Mouse (Mus musculus): ENCODE results near the gene Gm20388. TPM values are rescaled to one million over a fixed set of nuclear protein-coding genes. Genes with fewer than 3 reads are reported as not detected.
A peak's percentile ranks its signal among the peaks of the same experiment; 100 is the strongest.

Gm20388 gene
- polyA plus RNA-seq, 2 experiments, result 8.5 TPM; not detected in 1

DNA sequence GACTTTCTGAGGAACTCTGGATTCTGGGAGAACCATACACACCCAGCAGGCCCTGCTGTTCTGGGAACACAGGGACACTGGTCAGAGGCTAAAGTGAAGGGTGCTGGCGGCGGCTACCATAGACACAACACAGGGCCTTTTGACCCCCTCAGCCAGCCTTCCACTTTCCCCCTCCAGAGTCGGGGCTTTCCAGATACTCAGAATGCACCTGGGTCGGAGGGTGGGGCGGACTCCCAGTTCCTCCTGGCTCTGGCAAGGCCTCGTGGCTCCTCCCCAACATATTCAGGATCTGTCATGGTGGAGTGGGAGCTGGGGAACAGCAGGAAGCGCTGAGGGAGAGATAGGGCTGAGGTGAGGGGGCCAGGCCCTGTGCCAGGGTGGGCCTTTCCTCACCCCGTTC is 2781.5 kb downstream of the Gm20388 start:
- H3K27me3 ChIP-seq (ENCODE audit: control insufficient read depth, insufficient read depth, low read length), result no peaks in the 10 kb centered on the region
- H3K9me3 ChIP-seq (ENCODE audit: control insufficient read depth, low read length), result no peaks in the 10 kb centered on the region
- peaks cover 38 to 75% of the 10 kb centered on the region in 2 experiments for H3K4me1 ChIP-seq (replicated peaks; ENCODE audit: control insufficient read depth in 2 of 2, insufficient read depth in 2 of 2, low read length in 1 of 2)
- no peak overlapping the region for H3K9ac ChIP-seq (replicated peaks)
- no peak for ATAC-seq (ENCODE audit: insufficient read depth)
- H3K36me3 ChIP-seq (replicated peaks; ENCODE audit: control insufficient read depth, insufficient read depth, low read depth), result no peaks in the 10 kb centered on the region; the same call in 1 of the 2 replicates
- no peak overlapping the region for H3K4me2 ChIP-seq (ENCODE audit: low read depth)
- no peak for TF ChIP-seq CTCF (IDR thresholded peaks at IDR 0.05; ENCODE audit: low read depth)
- no peak for TF ChIP-seq EP300 (IDR thresholded peaks at IDR 0.05; ENCODE audit: low read depth)
- no peak overlapping the region for H3K4me3 ChIP-seq (ENCODE audit: insufficient read depth in 1 of 2, low read depth in 2 of 2, low read length in 2 of 2)
- DNase-seq (ENCODE audit: low read depth in 3 of 3, low spot score in 3 of 3), result no peak
- H3K27ac ChIP-seq, result no peak overlapping the region
- WGBS (ENCODE audit: insufficient replicate concordance), result 63% methylated on average over 8 of the region's 8 CpGs

DNA sequence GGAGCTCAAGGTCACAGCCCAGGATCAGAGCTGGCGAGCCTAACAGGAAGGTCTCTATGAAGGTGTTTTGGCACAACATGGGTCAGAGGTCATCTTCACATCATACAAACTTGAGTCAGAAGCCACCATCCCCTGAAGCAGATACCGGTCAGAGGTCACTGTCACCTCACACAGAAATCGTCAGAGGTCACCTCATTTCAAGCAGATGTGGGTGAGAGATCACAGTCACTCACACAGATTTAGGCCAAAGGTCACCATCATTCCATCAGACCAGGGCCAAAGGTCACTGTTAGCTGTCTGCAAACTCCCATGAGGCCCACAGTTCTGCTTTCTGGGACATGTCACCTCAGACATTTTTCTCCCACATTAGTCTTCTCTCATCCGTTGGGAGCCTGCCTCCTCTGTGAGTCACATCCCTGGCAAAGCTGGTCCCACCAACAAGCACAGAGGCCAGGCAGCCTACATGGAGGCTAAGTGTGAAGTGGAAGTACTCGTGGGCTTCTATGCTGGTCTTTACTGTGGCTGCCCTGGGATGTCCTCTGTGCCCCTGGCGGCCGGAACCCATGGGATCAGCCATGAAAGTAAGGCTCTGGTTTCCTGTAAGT is 2784.9 kb downstream of the Gm20388 start:
- Histone ChIP-seq H3K4me2 (ENCODE audit: low read depth) (peak overlapping the region; percentile 78), H3K27me3 (ENCODE audit: control insufficient read depth, insufficient read depth, low read length) (no peaks in the 10 kb centered on the region), H3K4me3 (ENCODE audit: insufficient read depth in 1 of 2, low read depth in 2 of 2, low read length in 2 of 2) (peak overlapping the region; percentile 14 to 60; a peak in 3 of 4 replicates), H3K4me1 (replicated peaks; ENCODE audit: control insufficient read depth in 2 of 2, insufficient read depth in 2 of 2, low read length in 1 of 2) (peaks cover 50 to 90% of the 10 kb centered on the region in 2 experiments), H3K27ac (no peak overlapping the region), H3K9ac (replicated peaks) (no peak overlapping the region), H3K36me3 (replicated peaks; ENCODE audit: control insufficient read depth, insufficient read depth, low read depth) (no peaks in the 10 kb centered on the region; the same call in 1 of the 2 replicates), H3K9me3 (ENCODE audit: control insufficient read depth, low read length) (no peaks in the 10 kb centered on the region)
- WGBS (ENCODE audit: insufficient replicate concordance), result 37% methylated on average over 7 of the region's 7 CpGs
- TF ChIP-seq EP300 (IDR thresholded peaks at IDR 0.05; ENCODE audit: low read depth) (no peak), CTCF (IDR thresholded peaks at IDR 0.05; ENCODE audit: low read depth) (0 out of 2 replicates have a peak, but pooled peaks have one; percentile 10)
- DNase-seq (ENCODE audit: low read depth in 3 of 3, low spot score in 3 of 3) (no peak), ATAC-seq (ENCODE audit: insufficient read depth) (no peak)

DNA sequence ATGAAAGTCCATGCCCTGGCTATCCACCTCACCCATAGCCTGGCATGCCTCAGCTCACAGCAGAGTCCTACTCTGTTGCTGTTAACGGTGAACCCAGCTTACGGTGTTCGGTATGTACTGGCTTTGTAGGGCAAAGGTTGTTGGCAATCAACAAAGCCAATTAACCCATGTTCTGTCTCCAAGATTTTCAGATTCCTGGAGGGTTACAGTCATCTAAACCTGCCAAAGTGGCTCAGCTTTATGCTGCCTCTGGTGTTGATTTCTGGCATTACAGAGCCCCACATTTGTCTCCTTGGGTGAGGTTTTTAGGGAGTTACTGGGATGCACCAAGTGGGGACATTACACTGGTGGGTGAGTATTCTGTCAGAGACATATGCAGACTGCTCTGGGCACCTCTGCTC is 2786.5 kb downstream of the Gm20388 start:
- H3K27ac ChIP-seq, result no peak overlapping the region; the same call in 1 of the 2 replicates
- ATAC-seq (ENCODE audit: insufficient read depth) (peak; percentile 9; the same call in 1 of the 2 replicates), DNase-seq (ENCODE audit: low read depth in 3 of 3, low spot score in 3 of 3) (peak in 2 of 3 experiments; percentile 54 to 72)
- peak overlapping the region; percentile 60 to 61 for H3K4me3 ChIP-seq (ENCODE audit: insufficient read depth in 1 of 2, low read depth in 2 of 2, low read length in 2 of 2)
- TF ChIP-seq EP300 (IDR thresholded peaks at IDR 0.05; ENCODE audit: low read depth) (no peak), CTCF (IDR thresholded peaks at IDR 0.05; ENCODE audit: low read depth) (peak; percentile 85)
- 18% methylated on average over 3 of the region's 3 CpGs for WGBS (ENCODE audit: insufficient replicate concordance)
- H3K9ac ChIP-seq (replicated peaks), result peak overlapping the region; percentile 63
- peak overlapping the region; percentile 78 for H3K4me2 ChIP-seq (ENCODE audit: low read depth)
- no peaks in the 10 kb centered on the region for H3K27me3 ChIP-seq (ENCODE audit: control insufficient read depth, insufficient read depth, low read length)
- no peaks in the 10 kb centered on the region for H3K9me3 ChIP-seq (ENCODE audit: control insufficient read depth, low read length)
- H3K4me1 ChIP-seq (replicated peaks; ENCODE audit: control insufficient read depth in 2 of 2, insufficient read depth in 2 of 2, low read length in 1 of 2), result peaks cover 61 to 96% of the 10 kb centered on the region in 2 experiments
- no peaks in the 10 kb centered on the region for H3K36me3 ChIP-seq (replicated peaks; ENCODE audit: control insufficient read depth, insufficient read depth, low read depth)

DNA sequence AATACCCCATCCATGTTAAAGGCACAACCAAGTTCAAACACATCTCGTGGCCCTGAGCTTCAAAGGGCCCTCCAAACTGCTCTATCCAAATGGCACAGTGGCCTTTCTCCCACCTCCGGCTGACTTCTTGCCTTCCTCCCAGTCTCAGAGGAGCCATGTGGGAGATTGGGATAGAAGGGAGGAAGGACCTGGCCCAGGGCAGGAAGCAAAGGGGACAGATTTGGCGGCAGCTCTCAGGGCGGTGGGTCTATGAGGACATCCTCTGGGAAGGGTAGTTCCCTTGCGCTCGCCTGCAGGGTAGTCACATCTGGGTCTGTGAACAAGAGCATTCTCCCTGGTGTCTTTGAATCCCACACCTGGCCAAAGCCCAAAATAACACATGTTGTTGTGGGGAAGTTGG is 2786.9 kb downstream of the Gm20388 start:
- Histone ChIP-seq H3K27ac (peak overlapping the region; percentile 9), H3K9me3 (ENCODE audit: control insufficient read depth, low read length) (no peaks in the 10 kb centered on the region), H3K9ac (replicated peaks) (peak overlapping the region; percentile 63), H3K36me3 (replicated peaks; ENCODE audit: control insufficient read depth, insufficient read depth, low read depth) (no peaks in the 10 kb centered on the region), H3K4me1 (replicated peaks; ENCODE audit: control insufficient read depth in 2 of 2, insufficient read depth in 2 of 2, low read length in 1 of 2) (peaks cover 65 to 96% of the 10 kb centered on the region in 2 experiments), H3K27me3 (ENCODE audit: control insufficient read depth, insufficient read depth, low read length) (no peaks in the 10 kb centered on the region), H3K4me3 (ENCODE audit: insufficient read depth in 1 of 2, low read depth in 2 of 2, low read length in 2 of 2) (peak overlapping the region; percentile 60 to 61), H3K4me2 (ENCODE audit: low read depth) (peak overlapping the region; percentile 78)
- ATAC-seq (ENCODE audit: insufficient read depth) (no peak), DNase-seq (ENCODE audit: low read depth in 3 of 3, low spot score in 3 of 3) (no peak)
- no peak for TF ChIP-seq CTCF (IDR thresholded peaks at IDR 0.05; ENCODE audit: low read depth)
- no peak for TF ChIP-seq EP300 (IDR thresholded peaks at IDR 0.05; ENCODE audit: low read depth)
- 10% methylated on average over 6 of the region's 6 CpGs for WGBS (ENCODE audit: insufficient replicate concordance)

DNA sequence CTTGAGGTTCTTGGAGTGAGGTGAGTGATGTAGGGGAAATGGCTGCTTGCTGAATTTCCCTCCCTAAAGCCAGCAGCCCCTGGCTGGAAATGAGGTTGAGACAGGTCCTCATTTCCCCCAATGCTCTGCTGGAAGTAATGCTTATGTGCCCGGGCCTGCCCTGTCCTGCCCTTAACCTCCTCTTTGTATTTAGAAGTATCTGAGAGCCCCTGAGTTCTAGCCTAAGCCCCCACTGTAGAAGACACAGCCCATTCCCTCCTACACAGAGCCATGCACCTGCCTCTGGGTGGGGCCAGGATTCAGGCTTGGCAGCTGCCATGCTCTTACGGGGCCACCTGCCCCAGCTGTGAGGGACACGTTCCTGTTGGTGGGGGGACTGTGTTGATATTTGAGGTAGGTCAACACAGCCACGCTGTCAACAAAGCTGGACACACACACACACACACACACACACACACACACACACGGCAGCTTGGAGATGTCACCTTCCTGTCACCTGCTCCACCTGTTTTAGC is 2787.7 kb downstream of the Gm20388 start:
- TF ChIP-seq CTCF (IDR thresholded peaks at IDR 0.05; ENCODE audit: low read depth), result no peak
- no peak for TF ChIP-seq EP300 (IDR thresholded peaks at IDR 0.05; ENCODE audit: low read depth)
- DNase-seq (ENCODE audit: low read depth in 3 of 3, low spot score in 3 of 3) (no peak), ATAC-seq (ENCODE audit: insufficient read depth) (peak; percentile 34; the same call in 1 of the 2 replicates)
- H3K27ac ChIP-seq, result peak overlapping the region; percentile 46
- 4% methylated on average over 5 of the region's 5 CpGs for WGBS (ENCODE audit: insufficient replicate concordance)
- peaks cover 62 to 94% of the 10 kb centered on the region in 2 experiments for H3K4me1 ChIP-seq (replicated peaks; ENCODE audit: control insufficient read depth in 2 of 2, insufficient read depth in 2 of 2, low read length in 1 of 2)
- H3K4me2 ChIP-seq (ENCODE audit: low read depth), result peak overlapping the region; percentile 78
- H3K9me3 ChIP-seq (ENCODE audit: control insufficient read depth, low read length), result no peaks in the 10 kb centered on the region
- H3K4me3 ChIP-seq (ENCODE audit: insufficient read depth in 1 of 2, low read depth in 2 of 2, low read length in 2 of 2), result peak overlapping the region; percentile 60 to 61
- peak overlapping the region; percentile 63 for H3K9ac ChIP-seq (replicated peaks)
- no peaks in the 10 kb centered on the region for H3K36me3 ChIP-seq (replicated peaks; ENCODE audit: control insufficient read depth, insufficient read depth, low read depth)
- no peaks in the 10 kb centered on the region for H3K27me3 ChIP-seq (ENCODE audit: control insufficient read depth, insufficient read depth, low read length)

Measured in liver, embryonic 14.5 days (tissue).